Mouse (Mus musculus): ENCODE data around the gene Spata1.
"Not testable (repeated sequence)": the region's sequence is repeated elsewhere in the genome, so short reads cannot be mapped to it uniquely, and the experiment has no call there.

The Spata1 gene

GRCm38 (mm10) chr3:146450371-146450841 is 49.1 kb downstream of the Spata1 start:
- DNase-seq: peak; percentile 98

DNA sequence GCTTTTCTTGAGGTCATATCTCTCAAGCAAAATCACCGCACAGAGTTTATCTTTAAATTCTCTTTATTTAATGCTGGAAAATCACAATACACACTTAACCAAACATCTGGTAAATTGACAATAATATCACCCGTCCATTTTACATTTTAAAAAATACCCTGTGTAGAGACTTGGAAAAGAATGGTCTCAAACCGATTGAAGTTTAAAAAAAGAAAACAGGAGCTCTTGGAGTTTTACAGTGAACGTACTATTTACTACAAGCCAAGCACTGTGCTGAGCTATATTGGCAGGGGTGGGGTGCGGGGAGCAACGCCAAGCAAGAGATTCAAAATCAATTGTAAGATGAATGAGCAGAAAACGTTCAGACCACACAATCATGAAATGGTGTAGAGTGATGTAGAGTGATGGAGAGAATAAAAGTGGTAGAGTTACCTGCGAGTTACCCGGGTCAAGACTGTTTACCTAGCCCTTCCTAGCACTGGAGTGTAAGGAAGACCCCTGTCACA is 49.8 kb downstream of the Spata1 start, which contains the start of gene Ctbs:
Gene Ctbs, plus strand, starts transcription at position 51 of the 506 bp plus-strand sequence.
- DNase-seq: no peak

DNA sequence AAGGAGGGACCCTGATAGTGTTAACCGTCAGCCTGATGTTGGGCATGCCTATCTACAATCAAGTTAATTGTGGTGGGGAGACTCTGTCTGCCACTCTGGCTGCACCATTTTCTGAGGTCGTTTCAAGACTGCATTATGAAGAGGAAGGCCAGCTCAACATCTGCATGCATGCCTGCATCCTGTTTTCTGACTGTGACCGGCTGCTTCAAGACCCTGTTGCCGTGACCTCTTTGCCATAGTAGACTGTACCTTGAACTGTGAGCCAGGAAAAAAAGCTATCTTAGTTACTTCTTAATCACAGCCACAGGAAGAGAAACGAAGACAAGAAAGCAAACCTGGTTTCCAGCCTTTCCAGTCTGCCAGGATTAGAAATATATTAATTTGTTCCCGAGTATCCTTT is 50.6 kb downstream of the Spata1 start:
- DNase-seq: no peak

- DNase-seq: no peak
Observed at GRCm38 (mm10) chr3:146448372-146448771, 51.2 kb downstream of the Spata1 start.

DNA sequence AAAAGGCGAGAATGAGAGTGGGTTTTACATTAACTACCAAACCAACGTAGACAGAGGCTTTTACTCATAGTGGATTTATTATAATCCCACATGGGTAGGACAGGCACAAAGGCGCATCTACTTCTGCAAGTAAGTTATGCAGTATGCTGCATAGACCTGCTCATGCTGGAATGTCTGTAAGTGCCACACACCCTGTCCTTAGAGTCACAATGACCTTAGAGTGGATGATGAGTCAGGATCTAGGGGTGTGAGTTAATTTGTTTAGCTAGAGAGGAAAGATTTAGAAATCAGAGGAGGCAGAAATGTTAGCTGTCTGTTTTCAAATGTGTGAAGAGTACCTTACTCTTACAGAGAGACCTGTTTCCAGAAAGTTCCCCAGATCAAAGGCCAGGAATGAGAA is 52.0 kb downstream of the Spata1 start:
- no peak for DNase-seq

DNA sequence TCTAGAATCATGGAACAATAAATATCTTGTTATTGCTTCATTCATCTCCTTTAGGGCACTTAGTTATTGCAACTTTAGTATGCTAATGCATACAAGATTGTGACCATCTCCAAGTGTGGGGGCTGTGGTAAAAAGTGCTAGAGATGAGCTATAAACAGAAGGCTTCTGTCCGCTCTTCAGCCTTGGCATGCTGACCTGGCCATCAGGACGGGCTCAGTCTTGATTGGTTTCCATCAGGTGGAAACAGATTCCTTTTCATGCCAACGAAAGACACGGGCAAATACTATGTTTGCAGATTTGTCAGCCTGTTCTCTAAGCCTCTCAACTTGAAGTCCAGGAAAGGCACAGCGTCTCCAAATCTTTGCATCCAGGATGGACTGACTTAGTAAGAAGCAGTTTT is 52.4 kb downstream of the Spata1 start:
- DNase-seq: no peak

GRCm38 (mm10) chr3:146444880-146445279 is 54.7 kb downstream of the Spata1 start:
- no peak for DNase-seq

- DNase-seq: no peak
Observed at GRCm38 (mm10) chr3:146443380-146443779, 56.2 kb downstream of the Spata1 start.

DNA sequence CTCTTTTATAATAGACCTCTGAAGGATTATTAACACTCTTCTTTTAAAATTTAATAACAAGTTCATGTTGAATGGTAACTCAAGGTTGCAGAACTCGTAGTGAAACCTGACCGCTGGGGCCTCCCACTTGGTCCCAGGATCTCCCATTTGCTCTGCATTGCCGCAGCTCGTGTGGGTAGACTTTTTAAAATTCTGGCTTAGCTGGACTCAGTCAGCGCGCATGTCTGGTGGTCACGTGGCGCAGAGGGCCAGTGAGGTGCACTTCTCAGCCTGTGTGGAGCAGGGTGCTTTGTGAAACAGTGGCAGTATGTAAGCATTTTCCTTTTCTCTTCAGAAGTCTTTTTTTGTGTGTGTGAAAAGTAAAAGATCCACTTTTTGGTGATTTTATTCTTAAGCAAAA is 56.6 kb downstream of the Spata1 start:
- no peak for DNase-seq

DNA sequence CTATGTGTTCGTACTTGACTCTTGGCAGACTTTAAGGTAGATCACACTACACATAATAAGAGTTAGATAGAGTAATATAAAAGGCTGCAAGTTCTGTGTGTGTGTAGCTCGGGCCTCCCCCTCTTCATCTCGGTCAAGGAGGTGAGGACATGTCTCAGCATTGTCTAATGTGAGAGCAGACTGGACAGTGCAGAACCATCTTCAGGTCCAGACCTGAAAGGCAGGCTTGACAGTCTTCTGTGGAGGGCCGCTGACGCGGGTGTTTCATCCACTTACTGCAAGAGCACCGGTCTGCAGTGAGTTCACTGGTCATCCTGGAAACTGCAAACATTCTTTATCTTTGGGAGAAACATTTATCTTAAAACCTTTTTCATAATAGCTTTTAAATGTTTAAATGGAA is 57.1 kb downstream of the Spata1 start:
- DNase-seq: no peak

GRCm38 (mm10) chr3:146440422-146440821 is 59.1 kb downstream of the Spata1 start:
- no peak for DNase-seq

- DNase-seq: no peak
Observed at GRCm38 (mm10) chr3:146440011-146440410, 59.5 kb downstream of the Spata1 start.

- DNase-seq: no peak
Observed at GRCm38 (mm10) chr3:146436114-146436513, 63.4 kb downstream of the Spata1 start.

DNA sequence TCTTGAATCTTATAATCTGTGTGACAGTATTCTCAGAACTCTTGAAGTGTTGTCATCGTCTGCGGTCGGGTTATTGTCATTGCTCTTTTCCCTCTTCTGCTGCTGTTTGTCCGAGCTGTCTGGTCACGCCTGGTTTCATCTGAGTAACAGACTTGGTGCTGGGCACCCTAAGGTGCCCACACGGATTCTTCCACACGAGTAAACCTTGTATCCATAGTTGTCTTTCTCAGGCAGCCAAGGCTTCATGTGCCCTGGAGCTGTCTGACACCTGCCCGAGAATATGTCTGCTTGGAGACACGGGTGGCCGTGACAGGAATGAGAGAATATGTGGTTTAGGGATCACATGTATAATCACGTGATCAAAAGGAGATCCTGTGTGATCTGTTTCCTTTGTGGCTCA is 64.0 kb downstream of the Spata1 start:
- DNase-seq: no peak

GRCm38 (mm10) chr3:146434686-146435085 is 64.9 kb downstream of the Spata1 start:
- DNase-seq: no peak

- no peak for DNase-seq
Observed at GRCm38 (mm10) chr3:146433681-146434350, 65.7 kb downstream of the Spata1 start.

DNA sequence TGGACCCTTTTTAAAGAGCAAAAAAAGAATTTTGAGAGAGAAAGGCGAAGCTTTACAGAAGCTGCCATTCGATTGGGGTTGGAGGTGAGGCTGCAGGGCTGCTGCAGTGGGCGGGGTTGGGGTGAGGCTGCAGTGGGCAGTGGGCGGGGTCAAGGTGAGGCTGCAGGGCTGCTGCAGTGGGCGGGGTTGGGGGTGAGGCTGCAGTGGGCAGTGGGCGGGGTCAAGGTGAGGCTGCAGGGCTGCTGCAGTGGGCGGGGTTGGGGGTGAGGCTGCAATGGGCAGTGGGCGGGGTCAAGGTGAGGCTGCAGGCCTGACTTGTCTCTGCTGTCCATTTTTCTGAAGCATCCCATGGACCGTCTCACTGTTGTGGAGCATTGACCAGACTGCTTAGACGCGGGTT is 66.5 kb downstream of the Spata1 start:
- not testable (repeated sequence) for DNase-seq

DNA sequence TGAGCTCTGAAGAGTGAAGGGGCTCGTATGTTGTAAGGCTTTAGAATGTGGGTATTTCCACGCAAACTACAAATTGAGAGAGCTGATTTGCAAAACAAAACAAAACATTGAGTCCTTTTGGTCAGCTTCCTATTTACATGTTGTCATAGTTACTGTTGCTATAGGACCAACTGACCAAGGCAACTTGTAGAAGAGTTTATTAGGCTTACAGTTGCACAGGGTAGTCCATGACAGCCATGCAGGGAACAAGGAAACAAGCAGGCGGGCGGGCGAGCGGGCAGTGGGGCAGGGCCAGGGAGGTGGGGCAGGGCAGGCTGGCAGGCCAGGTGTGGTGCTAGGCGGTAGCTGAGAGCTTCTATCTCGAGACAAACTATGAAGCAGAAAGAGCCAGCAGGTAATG is 73.1 kb downstream of the Spata1 start:
- no peak for DNase-seq

DNA sequence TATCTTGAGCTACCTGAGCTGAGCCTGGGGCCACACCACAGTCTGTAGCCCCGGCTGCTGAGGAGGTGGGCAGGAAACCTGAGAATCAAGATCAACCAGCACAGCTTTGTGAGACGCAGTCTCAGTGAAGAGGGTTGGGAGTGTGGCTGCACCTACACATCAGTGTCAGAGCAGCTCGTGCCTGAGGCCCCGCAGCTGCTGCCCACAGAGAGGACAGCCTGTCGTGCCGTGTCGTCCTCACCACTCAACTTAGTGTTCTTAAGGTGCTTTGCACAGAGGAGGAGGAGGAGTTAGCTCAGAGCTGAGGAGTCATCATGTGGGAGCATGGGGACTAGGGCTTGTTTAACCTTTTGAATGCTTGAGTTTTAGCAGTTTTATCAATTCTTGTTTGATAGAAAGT is 73.7 kb downstream of the Spata1 start:
- no peak for DNase-seq

GRCm38 (mm10) chr3:146424306-146424900 is 75.2 kb downstream of the Spata1 start:
- DNase-seq: no peak

GRCm38 (mm10) chr3:146423710-146424109 is 75.8 kb downstream of the Spata1 start:
- DNase-seq: peak; percentile 33

- no peak for DNase-seq
Observed at GRCm38 (mm10) chr3:146421787-146422186, 77.8 kb downstream of the Spata1 start.

- DNase-seq: no peak
Observed at GRCm38 (mm10) chr3:146419992-146420537, 79.5 kb downstream of the Spata1 start.

- DNase-seq: no peak
Observed at GRCm38 (mm10) chr3:146419534-146419933, 80.0 kb downstream of the Spata1 start.
